Mouse (Mus musculus) A20 (cell line): Measurements from ENCODE around the gene Spns1.
"Not testable (repeated sequence)": the region's sequence is repeated elsewhere in the genome, so short reads cannot be mapped to it uniquely, and the experiment has no call there.

Source experiments
- DNase-seq: peaks from one replicate; pipeline ENCODE4 v3.0.0-alpha.2; 2011; ENCODE audit warnings: low read depth, low spot score

Spns1 gene

GRCm38 (mm10) chr7:126377278-126378158 lies at the start of gene Spns1:
Gene Spns1 (minus strand): TSS chr7:126377450.
- peak; percentile 96 for DNase-seq

- peak; percentile 76 for DNase-seq
These were observed 46.9 kb upstream of the Spns1 start for GRCm38 (mm10) chr7:126424161-126424560.

GRCm38 (mm10) chr7:126421756-126422155 lies 44.5 kb upstream of the Spns1 start:
- DNase-seq: peak; percentile 82

- peak; percentile 20 for DNase-seq
These were observed 41.2 kb upstream of the Spns1 start for GRCm38 (mm10) chr7:126418496-126418895.

- peak; percentile 57 for DNase-seq
These were observed 40.4 kb upstream of the Spns1 start for GRCm38 (mm10) chr7:126417606-126418005.

GRCm38 (mm10) chr7:126417045-126417444 lies 39.8 kb upstream of the Spns1 start:
- peak; percentile 82 for DNase-seq

- DNase-seq: peak; percentile 90
These were observed 39.4 kb upstream of the Spns1 start for GRCm38 (mm10) chr7:126416615-126417014.

- peak; percentile 69 for DNase-seq
These were observed 37.5 kb upstream of the Spns1 start, which contains the start of gene Cd19 for GRCm38 (mm10) chr7:126414725-126415124. Gene Cd19 (minus strand): TSS chr7:126414889.

GRCm38 (mm10) chr7:126411061-126411460 lies 33.8 kb upstream of the Spns1 start:
- no peak for DNase-seq

- DNase-seq: no peak
These were observed 31.4 kb upstream of the Spns1 start for GRCm38 (mm10) chr7:126408686-126409085.

GRCm38 (mm10) chr7:126402518-126402917 lies 25.3 kb upstream of the Spns1 start:
- DNase-seq: not testable (repeated sequence)

- DNase-seq: peak; percentile 90
These were observed 22.3 kb upstream of the Spns1 start for GRCm38 (mm10) chr7:126399548-126399947.

- no peak for DNase-seq
These were observed 20.6 kb upstream of the Spns1 start for GRCm38 (mm10) chr7:126397822-126398221.

- DNase-seq: no peak
These were observed 20.0 kb upstream of the Spns1 start for GRCm38 (mm10) chr7:126397221-126397620.

GRCm38 (mm10) chr7:126396298-126397119 lies 19.3 kb upstream of the Spns1 start, which contains the start of gene Nfatc2ip:
Gene Nfatc2ip (minus strand): TSS chr7:126396737.
- peak; percentile 99 for DNase-seq

GRCm38 (mm10) chr7:126392086-126392884 lies 15.0 kb upstream of the Spns1 start:
- DNase-seq: not testable (repeated sequence)

GRCm38 (mm10) chr7:126388185-126388584 lies 10.9 kb upstream of the Spns1 start:
- no peak for DNase-seq

- DNase-seq: no peak
These were observed 6.3 kb upstream of the Spns1 start for GRCm38 (mm10) chr7:126383565-126383964.

GRCm38 (mm10) chr7:126376903-126377277 lies 360 bp downstream of the Spns1 start:
- DNase-seq: no peak

GRCm38 (mm10) chr7:126375012-126375411 lies 2.2 kb downstream of the Spns1 start:
- no peak for DNase-seq

GRCm38 (mm10) chr7:126374526-126374925 lies 2.7 kb downstream of the Spns1 start:
- no peak for DNase-seq
